Mouse (Mus musculus): ENCODE results near the gene Enpp1. TPM values are rescaled to one million over a fixed set of nuclear protein-coding genes. Genes with fewer than 3 reads are reported as not detected.

Gene Enpp1
- 2.0 and 2.1 TPM in 2 replicates for polyA plus RNA-seq (2016; fragmentation: Nextera tagmentation; extraction: Ambion mirVana)

DNA sequence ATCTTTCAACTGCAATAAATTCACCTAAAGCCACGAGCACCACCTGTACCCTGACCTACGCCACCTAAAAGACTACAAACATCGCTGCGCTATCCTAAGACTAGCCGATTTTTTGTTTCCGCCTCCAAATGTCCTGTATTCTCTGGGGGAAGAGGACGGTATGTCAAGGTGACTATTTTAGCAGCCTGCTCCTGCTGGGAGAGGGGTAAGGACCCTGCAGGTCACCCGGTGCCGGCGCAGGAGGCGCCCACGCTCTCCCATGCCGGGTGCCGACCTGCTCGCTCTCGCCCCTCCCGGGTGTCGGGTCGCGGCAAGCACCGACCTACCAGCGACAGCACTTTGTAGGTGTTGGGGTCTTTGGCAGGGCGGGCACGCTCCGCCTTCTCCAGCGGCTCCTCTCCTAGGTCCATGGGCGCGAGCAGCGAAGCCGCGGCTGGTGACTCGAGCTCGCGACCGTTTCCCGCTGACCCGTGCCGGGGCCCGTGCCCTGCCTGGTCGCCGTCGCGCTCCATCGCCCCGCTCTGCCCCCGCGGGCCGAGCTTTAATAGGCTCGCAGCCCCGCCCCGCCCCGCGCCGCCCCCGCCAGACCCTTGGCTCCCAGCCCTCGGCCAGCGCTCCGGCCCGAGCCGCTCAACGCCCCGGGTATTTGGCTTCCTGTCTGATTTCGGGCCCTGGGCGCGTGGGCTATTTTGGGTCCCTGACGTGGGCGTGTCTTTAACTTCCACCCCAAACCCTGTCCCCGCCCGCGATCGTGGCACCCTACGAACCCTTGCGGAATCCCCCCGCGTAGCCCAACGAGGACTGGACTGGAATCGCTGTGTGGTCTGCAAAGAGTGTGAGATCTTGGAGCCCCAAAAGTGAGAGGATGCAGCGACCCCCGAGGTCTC is at the start of gene Enpp1:
Enpp1 (minus strand) TSS at position 680 of the 887 bp plus-strand sequence.
- no peak within 1 kb of the TSS; the same call in 1 of the 2 replicates for H3K27ac ChIP-seq
- 1% methylated on average over 78 of the region's 79 CpGs for WGBS
- H3K4me2 ChIP-seq (replicated peaks) = peak within 1 kb of the TSS; percentile 100
- H3K4me3 ChIP-seq = peak within 1 kb of the TSS; percentile 65
- peaks cover 20% of the 10 kb centered on the region for H3K27me3 ChIP-seq (replicated peaks)
- ATAC-seq (ENCODE audit: low FRiP score, low read depth) = peak; percentile 85
- H3K4me1 ChIP-seq = 0 out of 2 replicates have a peak, but pooled peaks cover 5% of the 10 kb centered on the region
- peak within 1 kb of the TSS; percentile 61 for H3K9ac ChIP-seq
- H3K36me3 ChIP-seq = no peaks in the 10 kb centered on the region
- H3K9me3 ChIP-seq = no peaks in the 10 kb centered on the region

DNA sequence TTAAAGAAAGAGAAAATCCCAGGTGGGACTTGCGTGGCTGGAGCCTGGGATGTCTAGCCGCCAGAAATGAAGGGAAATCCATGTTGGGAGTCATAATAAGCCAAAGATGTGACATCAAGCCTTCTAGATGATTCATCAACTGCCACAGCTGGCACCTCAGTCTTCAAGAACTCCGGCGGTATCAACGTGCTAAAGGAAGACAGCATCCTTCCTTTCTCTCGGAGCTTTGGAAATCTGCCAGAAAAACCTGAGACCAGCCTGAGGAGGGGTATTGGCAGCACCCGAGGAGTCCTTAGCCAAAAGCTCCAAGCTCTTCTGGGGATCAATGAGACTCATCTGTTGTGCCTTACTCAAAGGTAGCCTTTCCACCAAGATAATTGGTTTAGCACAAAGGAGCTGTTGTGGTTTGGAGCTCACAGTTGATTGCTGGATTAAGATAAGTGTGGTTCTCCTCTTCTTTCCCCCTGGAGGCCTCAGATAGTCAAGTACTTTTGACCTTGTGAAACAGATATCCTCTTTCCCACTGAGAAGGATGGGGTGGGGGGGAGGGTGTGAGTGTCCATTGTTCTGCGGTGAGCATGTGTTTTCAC is 46.5 kb upstream of the Enpp1 start:
- ATAC-seq (ENCODE audit: low FRiP score, low read depth) = no peak
- Histone ChIP-seq H3K36me3 (no peaks in the 10 kb centered on the region), H3K27ac (no peak overlapping the region), H3K9ac (no peak overlapping the region), H3K27me3 (replicated peaks) (no peaks in the 10 kb centered on the region), H3K4me1 (no peaks in the 10 kb centered on the region), H3K9me3 (no peaks in the 10 kb centered on the region), H3K4me2 (replicated peaks) (no peak overlapping the region), H3K4me3 (no peak overlapping the region)
- 87% methylated on average over 8 of the region's 8 CpGs for WGBS

DNA sequence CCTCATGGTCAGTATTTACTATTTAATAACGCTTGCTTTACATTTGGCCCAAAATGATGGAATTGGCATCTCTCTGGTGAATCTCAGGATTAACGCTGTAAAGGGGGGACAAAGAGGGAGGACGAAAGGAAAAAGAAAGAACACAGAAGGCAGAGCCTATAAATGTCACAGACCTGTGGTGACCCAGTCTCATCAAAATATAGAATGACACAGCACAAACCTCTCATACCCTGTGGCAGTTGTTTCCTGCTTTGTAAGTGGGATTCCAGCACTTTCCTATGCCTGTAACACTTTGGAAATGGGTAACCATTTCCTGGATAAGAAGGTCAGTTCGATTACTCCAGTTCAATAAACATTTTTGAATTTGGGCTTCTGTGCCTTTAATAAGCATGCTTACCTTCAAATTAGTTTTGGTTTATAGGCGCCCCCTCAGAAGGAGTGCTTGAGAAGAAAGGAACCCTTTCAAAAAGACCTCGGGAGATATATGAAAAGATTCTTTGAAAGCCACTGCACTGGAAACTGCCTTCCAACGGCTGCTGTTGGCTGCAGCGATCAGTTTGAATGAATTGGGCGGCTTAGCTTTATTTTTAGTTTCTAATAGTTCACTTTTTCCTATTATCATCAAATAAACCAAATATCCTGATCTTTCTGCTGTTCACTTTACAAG is 43.0 kb upstream of the Enpp1 start:
- Histone ChIP-seq H3K4me3 (no peak overlapping the region), H3K27me3 (replicated peaks) (no peaks in the 10 kb centered on the region), H3K4me2 (replicated peaks) (peak overlapping the region; percentile 41), H3K4me1 (no peaks in the 10 kb centered on the region), H3K9ac (no peak overlapping the region), H3K36me3 (no peaks in the 10 kb centered on the region), H3K27ac (no peak overlapping the region), H3K9me3 (no peaks in the 10 kb centered on the region)
- no peak for ATAC-seq (ENCODE audit: low FRiP score, low read depth)
- 35% methylated on average over 9 of the region's 9 CpGs for WGBS

DNA sequence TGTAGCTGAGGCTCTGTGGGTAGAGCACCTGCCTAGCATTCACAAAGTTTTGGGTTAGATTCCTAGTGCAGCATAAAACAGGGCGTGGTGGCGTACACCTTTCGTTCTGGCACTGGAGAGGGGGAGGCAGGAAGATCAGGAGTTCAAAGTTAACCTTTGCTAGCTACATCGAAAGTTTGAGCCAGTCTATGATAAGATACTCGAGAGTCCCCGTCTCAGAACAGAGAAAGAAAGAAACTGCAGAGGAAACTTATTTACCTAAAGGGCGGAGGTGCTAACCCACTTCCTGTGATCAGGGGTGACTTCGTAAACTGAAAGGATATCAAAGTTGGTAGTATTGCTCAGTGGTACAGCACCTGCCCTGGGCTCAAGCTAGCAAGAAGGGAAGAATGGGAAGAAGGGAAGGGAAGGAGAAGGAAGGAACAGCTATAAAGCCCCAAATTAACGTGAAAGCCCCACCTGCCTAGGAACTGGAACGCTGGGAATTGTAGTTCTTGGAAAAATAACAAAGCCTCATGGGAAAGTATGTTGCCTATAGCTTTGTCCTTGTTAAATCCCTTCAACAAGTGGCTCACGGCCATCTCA is 42.4 kb upstream of the Enpp1 start:
- no peaks in the 10 kb centered on the region for H3K36me3 ChIP-seq
- no peak for ATAC-seq (ENCODE audit: low FRiP score, low read depth)
- H3K4me3 ChIP-seq = 0 out of 2 replicates have a peak overlapping the region, but pooled peaks have one; percentile 16
- H3K4me2 ChIP-seq (replicated peaks) = peak overlapping the region; percentile 41
- H3K27ac ChIP-seq = no peak overlapping the region
- H3K27me3 ChIP-seq (replicated peaks) = no peaks in the 10 kb centered on the region
- no peaks in the 10 kb centered on the region for H3K9me3 ChIP-seq
- WGBS = 59% methylated on average over 11 of the region's 11 CpGs
- H3K9ac ChIP-seq = no peak overlapping the region
- no peaks in the 10 kb centered on the region for H3K4me1 ChIP-seq

DNA sequence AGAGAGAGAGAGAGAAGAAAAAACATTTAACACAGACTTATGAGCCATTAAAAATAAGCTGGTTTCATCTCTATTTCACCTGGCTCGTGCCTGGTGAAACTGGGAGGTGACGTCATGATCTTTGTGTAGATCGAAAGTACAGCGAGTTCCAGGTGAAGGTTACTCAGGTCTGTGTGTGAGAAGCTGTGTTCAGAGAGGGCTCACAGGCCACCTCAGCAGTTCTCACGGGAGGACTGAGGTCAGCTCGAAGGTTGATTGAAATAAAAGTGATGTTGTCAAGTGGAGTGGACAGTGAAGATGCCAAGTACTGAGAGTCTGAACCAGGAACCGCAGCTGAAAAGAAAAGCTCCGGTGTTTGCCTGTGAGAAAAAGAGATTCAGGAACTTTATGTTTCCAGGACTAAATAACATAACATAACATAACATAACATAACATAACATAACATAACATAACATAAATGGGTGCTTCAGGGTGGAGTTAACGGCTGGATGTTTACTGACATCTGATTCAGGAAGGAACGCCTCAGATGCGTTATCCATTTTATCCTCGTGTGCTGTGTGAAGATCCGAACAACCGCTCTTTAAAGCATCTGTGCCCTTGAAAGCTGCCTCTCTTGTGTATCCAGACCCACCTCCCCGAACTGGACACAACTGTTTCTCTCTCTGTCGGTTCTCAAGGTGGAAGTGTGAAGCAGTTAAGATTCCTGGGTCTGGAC is 41.7 kb upstream of the Enpp1 start:
- 78% methylated on average over 16 of the region's 16 CpGs for WGBS
- no peak overlapping the region for H3K9ac ChIP-seq
- H3K27me3 ChIP-seq (replicated peaks) = no peaks in the 10 kb centered on the region
- ATAC-seq (ENCODE audit: low FRiP score, low read depth) = 0 out of 2 replicates have a peak, but pooled peaks have one; percentile 7
- H3K4me3 ChIP-seq = no peak overlapping the region
- no peaks in the 10 kb centered on the region for H3K4me1 ChIP-seq
- no peaks in the 10 kb centered on the region for H3K9me3 ChIP-seq
- H3K36me3 ChIP-seq = no peaks in the 10 kb centered on the region
- H3K4me2 ChIP-seq (replicated peaks) = peak overlapping the region; percentile 41
- H3K27ac ChIP-seq = no peak overlapping the region

DNA sequence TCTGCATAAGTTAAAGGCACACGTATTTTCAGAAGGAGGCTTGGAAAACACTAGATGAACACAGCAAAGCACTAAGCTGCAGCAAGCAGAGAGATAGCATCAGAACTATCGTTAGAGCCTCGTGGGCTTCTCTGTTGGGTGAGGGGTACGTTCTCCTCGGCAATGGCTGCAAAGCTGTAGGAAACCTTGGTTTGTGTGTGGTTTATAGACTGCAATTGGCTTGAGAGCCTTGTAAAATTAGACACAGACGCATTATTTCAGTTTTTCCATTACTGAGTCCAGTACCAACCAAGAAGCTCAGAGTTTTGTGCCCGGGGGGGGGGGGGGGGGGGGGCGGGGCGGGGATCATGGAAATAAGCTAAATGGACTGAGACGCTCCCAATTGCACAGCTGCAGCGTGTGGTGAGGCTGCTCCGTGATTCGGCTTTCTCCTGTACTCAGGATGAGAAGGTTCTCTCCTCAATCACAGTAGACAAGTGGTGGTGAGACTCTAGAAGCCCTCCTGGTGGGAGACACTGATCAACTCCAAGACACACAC is 31.1 kb upstream of the Enpp1 start:
- WGBS = 69% methylated on average over 12 of the region's 13 CpGs
- no peak for ATAC-seq (ENCODE audit: low FRiP score, low read depth)
- Histone ChIP-seq H3K27ac (no peak overlapping the region), H3K4me1 (no peaks in the 10 kb centered on the region), H3K4me3 (no peak overlapping the region), H3K36me3 (no peaks in the 10 kb centered on the region), H3K9me3 (no peaks in the 10 kb centered on the region), H3K4me2 (replicated peaks) (no peak overlapping the region), H3K27me3 (replicated peaks) (no peaks in the 10 kb centered on the region), H3K9ac (no peak overlapping the region)

DNA sequence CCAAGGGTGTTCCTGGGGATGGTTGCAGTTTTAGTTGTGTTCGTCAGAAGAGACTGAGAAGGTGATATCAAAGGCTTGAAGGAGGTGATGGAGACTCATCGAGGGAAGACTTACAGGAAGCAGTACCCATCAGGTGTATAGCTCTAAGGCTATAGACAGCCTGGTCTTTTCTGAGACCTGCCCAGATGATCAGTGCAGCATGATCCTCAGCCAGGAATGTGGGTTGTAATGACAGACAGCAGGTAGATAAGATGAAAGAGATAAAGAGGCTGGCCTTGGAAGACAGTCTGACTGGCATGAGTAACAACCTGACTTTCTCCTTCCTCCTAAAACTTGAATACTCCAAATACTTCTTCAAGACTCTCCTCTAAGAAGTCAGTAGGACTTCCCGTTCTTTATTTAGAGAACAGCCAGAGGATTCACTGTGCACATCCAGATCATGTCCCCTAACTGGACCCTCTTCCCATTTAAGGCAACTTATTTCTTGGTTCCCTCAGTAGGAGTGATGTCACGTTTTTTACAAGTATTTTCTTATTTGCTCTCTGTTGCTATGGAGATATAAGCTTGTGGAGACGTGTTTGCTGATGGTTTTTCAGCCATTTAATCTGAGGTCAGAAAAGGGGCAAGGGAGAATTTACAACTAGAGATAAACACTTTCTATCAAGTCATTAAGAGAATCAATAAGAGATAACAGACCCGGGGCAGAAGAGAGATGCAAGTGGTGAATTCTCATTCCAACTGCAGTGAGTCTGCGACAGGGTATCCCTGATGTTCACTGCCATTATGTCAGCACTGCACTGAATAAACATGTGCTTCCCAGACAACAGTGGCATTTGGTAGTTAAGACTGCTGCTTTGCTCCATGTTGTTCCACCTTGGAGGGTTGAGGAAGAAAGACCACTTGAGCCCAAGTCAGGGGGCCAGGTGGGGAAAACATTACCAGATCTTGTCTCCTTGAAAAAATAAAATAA is 29.6 kb upstream of the Enpp1 start:
- H3K36me3 ChIP-seq = no peaks in the 10 kb centered on the region
- WGBS = 72% methylated on average over 7 of the region's 7 CpGs
- no peak overlapping the region for H3K9ac ChIP-seq
- ATAC-seq (ENCODE audit: low FRiP score, low read depth) = no peak
- no peak overlapping the region for H3K4me3 ChIP-seq
- H3K9me3 ChIP-seq = no peaks in the 10 kb centered on the region
- no peaks in the 10 kb centered on the region for H3K27me3 ChIP-seq (replicated peaks)
- no peak overlapping the region for H3K27ac ChIP-seq
- no peak overlapping the region for H3K4me2 ChIP-seq (replicated peaks)
- no peaks in the 10 kb centered on the region for H3K4me1 ChIP-seq

DNA sequence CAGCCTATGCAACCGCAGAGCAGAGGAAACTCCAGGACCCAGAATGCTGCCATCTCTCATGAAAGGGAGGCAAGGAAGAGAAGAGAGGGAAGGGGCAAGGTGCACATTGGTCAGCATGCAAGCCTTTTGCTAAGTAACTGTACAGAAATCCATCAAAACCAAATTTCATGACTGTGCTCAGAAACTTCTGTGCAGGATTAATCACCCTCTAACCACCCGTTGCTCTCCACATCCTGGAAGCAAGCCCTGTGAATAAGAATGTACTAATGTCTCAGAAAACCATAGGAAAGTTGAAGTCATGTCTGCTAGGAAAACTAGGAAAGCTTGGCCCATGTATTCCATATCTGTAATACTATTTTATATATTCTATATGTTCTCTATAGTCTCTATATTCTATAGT is 27.2 kb upstream of the Enpp1 start:
- H3K27me3 ChIP-seq (replicated peaks) = no peaks in the 10 kb centered on the region
- ATAC-seq (ENCODE audit: low FRiP score, low read depth) = no peak
- no peaks in the 10 kb centered on the region for H3K9me3 ChIP-seq
- H3K9ac ChIP-seq = no peak overlapping the region
- no peak overlapping the region for H3K4me2 ChIP-seq (replicated peaks)
- H3K4me3 ChIP-seq = no peak overlapping the region
- H3K36me3 ChIP-seq = no peaks in the 10 kb centered on the region
- 90% methylated on average over 2 of the region's 2 CpGs for WGBS
- H3K27ac ChIP-seq = no peak overlapping the region
- no peaks in the 10 kb centered on the region for H3K4me1 ChIP-seq

DNA sequence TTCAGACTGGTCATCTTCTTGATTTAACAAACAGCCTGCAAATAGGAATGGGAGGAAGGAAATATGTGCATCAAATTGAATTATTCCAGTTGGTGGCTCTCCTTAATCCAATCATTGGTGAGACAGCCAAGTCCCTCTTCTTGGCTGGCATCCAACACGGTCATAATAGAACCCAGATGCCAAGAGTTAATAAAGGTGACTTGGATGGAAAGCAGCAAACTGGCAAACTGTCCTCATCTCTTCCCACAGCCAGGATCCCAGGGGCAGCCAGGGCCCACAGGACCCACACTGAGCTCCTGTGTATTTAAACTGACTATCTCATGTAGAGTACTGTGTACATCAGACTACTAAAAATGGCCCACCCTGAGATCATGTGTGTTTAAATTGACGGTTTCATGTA is 26.5 kb upstream of the Enpp1 start:
- Histone ChIP-seq H3K27ac (no peak overlapping the region), H3K4me1 (no peaks in the 10 kb centered on the region), H3K27me3 (replicated peaks) (no peaks in the 10 kb centered on the region), H3K9me3 (no peaks in the 10 kb centered on the region), H3K4me3 (no peak overlapping the region), H3K36me3 (no peaks in the 10 kb centered on the region), H3K4me2 (replicated peaks) (no peak overlapping the region), H3K9ac (no peak overlapping the region)
- ATAC-seq (ENCODE audit: low FRiP score, low read depth) = no peak
- 87% methylated on average over 2 of the region's 2 CpGs for WGBS

DNA sequence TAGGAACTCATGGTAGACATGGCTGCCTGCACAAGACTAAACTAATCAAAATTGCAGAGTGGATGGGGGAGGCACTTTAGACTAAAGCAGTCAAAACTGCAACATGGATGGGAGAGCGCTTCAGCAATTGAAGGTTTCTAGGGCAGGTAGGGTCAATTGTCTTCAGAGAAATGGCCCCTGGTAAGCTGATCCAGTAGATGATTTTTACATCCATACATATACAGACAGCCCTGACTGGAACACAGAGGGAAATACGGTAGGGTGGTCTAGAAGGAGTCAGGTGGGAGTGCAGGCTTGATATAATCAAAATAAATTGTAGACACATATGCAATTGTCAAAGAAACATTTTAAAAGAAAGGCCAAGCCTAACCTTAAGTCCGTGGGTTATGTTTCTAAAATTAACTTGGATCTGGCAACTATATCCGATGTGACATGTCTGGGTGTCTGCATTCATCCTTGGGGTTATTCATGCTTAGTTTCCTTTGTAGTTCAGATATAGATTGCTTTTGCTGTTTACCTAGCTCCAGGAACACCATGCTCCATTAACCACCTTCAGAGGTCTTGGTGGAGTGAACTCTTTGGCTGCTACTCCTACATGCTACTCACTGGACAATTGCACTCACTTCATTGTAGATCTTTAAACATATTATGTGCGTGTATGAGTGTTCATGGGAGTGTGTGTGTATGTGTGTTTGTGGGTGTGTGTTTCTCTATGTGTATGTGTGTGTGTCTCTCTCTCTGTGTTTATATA is 23.2 kb upstream of the Enpp1 start:
- H3K27ac ChIP-seq = no peak overlapping the region
- no peaks in the 10 kb centered on the region for H3K36me3 ChIP-seq
- H3K4me2 ChIP-seq (replicated peaks) = no peak overlapping the region
- no peak overlapping the region for H3K9ac ChIP-seq
- no peak for ATAC-seq (ENCODE audit: low FRiP score, low read depth)
- H3K9me3 ChIP-seq = no peaks in the 10 kb centered on the region
- H3K4me3 ChIP-seq = no peak overlapping the region
- H3K27me3 ChIP-seq (replicated peaks) = no peaks in the 10 kb centered on the region
- H3K4me1 ChIP-seq = no peaks in the 10 kb centered on the region
- 91% methylated on average over 5 of the region's 5 CpGs for WGBS
